In the genomic region with DNA sequence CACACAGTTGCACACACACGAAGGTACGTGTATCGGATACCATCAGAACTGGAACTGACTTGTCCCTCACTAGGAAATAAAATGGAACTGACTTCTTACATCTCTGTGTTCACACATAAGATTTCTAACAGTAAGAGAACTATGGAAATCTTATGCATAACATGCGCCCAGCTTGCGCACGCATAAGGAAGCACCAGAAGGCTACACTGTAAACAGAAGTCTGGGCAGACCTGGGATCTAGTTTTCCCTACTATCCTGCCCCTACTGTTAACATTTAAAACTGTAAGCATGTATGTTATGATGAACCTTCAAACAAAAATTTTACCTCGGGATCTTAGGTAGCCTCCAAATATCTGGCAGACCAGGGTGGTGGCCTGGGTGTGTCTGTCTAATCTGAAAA, we compare ENCODE assay signal across 26 mouse cellular contexts.
"Had no signal": no experiment of that assay in that cellular context is flagged by ENCODE, and none has a peak within 500 bp of the region (broad histone marks: within the 10 kb centered on the region; RNA-seq: fewer than 3 reads in every experiment).

No protein-coding gene starts in this region.

- DNase-seq: gastrocnemius, adult 2 months; gastrocnemius, postnatal 10 days; gastrocnemius, postnatal 25 days; heart, adult 11 months; heart, adult 2 months; heart, postnatal 14 days; heart, postnatal 36 days; kidney, adult 11 months; kidney, adult 2 months; kidney, adult 9 months; kidney, postnatal 14 days; kidney, postnatal 36 days; layer of hippocampus, adult 9-11 months; layer of hippocampus, postnatal 36 days; liver, embryonic 13.5 days had no signal

- H3K4me2 ChIP-seq: heart, embryonic 11.5 days; heart, embryonic 13.5 days; heart, embryonic 15.5 days; hindbrain, embryonic 13.5 days; hindbrain, embryonic 15.5 days; kidney, embryonic 15.5 days; limb, embryonic 12.5 days; liver, embryonic 13.5 days had no signal

- H3K4me1 ChIP-seq: heart, embryonic 13.5 days; heart, embryonic 15.5 days; hindbrain, embryonic 13.5 days; hindbrain, embryonic 15.5 days; kidney, embryonic 15.5 days; limb, embryonic 10.5 days; limb, embryonic 12.5 days had no signal

- H3K4me3 ChIP-seq: gastrocnemius, adult 2 months; heart, adult 2 months; heart, embryonic 13.5 days; heart, embryonic 15.5 days; hindbrain, embryonic 13.5 days; hindbrain, embryonic 15.5 days; kidney, embryonic 15.5 days; limb, embryonic 10.5 days; limb, embryonic 12.5 days; liver, embryonic 13.5 days had no signal

- H3K9me3 ChIP-seq: heart, embryonic 13.5 days; heart, embryonic 15.5 days; hindbrain, embryonic 13.5 days; hindbrain, embryonic 15.5 days; kidney, embryonic 15.5 days; limb, embryonic 10.5 days; limb, embryonic 12.5 days; liver, embryonic 13.5 days had no signal

- H3K27me3 ChIP-seq: heart, embryonic 13.5 days; heart, embryonic 15.5 days; hindbrain, embryonic 13.5 days; hindbrain, embryonic 15.5 days; kidney, embryonic 15.5 days; limb, embryonic 12.5 days; liver, embryonic 13.5 days had no signal

- ATAC-seq: hindbrain, postnatal 0 days; intestine, embryonic 16.5 days had no signal

- H3K9ac ChIP-seq: heart, embryonic 13.5 days; heart, embryonic 15.5 days; hindbrain, embryonic 13.5 days; hindbrain, embryonic 15.5 days; kidney, embryonic 15.5 days; limb, embryonic 12.5 days; liver, embryonic 13.5 days had no signal

- H3K27ac ChIP-seq: gastrocnemius, adult 2 months; heart, adult 2 months; heart, embryonic 13.5 days; heart, embryonic 15.5 days; hindbrain, embryonic 13.5 days; hindbrain, embryonic 15.5 days; hindbrain, postnatal 0 days; kidney, embryonic 15.5 days; kidney, postnatal 0 days; limb, embryonic 10.5 days; limb, embryonic 12.5 days; liver, embryonic 13.5 days had no signal
